Mouse (Mus musculus): ENCODE measurements around the gene Usp18.

Gene Usp18

GRCm38 (mm10) chr6:121305571-121305970, 59.9 kb downstream of the Usp18 start:
- DNase-seq, result no peak

GRCm38 (mm10) chr6:121310984-121311383, 65.3 kb downstream of the Usp18 start:
- no peak for DNase-seq

- DNase-seq, result no peak
Observed at GRCm38 (mm10) chr6:121319099-121319498, 73.4 kb downstream of the Usp18 start.

Data from cerebellum, adult 8-10 months (tissue).